Mouse (Mus musculus): Measurements from ENCODE around the gene Gch1.
"Not testable (repeated sequence)": the region's sequence is repeated elsewhere in the genome, so short reads cannot be mapped to it uniquely, and the experiment has no call there.

Gch1 gene

DNA sequence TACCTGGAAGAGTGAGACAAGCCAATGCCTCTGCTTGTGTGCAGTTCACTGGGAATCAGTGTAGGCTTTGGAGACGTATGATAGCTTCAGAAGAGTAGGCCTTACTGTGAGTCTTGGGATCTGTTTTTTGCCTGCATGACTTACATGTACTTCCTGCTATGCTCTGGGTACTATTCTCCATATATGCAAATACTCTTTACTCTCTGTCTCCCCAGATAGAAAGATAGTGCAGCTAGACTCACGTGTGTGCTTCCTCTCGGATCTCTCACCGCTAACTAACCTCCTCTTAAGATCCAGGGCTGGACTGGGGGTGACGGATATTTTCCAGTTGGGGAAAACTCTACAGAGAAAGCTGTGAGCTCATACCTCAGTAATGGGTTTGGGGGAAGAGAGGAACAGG lies 23.5 kb downstream of the Gch1 start:
- DNase-seq (ENCODE audit: low spot score in 2 of 2): no peak

GRCm38 (mm10) chr14:47165117-47165516 lies 24.1 kb downstream of the Gch1 start:
- DNase-seq (ENCODE audit: low spot score in 2 of 2): no peak

GRCm38 (mm10) chr14:47161921-47162427 lies 27.2 kb downstream of the Gch1 start:
- DNase-seq (ENCODE audit: low spot score in 2 of 2): no peak

GRCm38 (mm10) chr14:47160051-47160640 lies 29.1 kb downstream of the Gch1 start:
- no peak for DNase-seq (ENCODE audit: low spot score in 2 of 2)

DNA sequence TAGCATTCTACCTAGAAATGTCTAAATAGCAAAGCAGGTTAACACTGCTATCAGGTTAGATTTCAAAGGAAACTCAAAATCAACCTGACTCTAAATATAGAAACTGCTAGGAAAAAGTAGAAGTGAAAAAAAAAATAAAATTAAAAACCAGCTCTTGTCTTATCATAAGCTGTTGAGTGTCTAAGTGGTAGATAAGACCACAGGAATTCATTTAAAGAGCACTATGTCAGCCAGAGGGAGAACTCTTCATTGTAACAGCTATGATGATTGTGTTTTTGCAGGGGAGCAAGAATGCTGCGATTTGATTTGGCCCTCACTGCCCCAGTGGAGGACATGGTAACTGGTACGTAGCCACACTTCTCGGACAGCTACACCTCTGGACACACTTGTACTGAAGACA lies 34.9 kb downstream of the Gch1 start:
- DNase-seq (ENCODE audit: low spot score in 2 of 2): no peak

DNA sequence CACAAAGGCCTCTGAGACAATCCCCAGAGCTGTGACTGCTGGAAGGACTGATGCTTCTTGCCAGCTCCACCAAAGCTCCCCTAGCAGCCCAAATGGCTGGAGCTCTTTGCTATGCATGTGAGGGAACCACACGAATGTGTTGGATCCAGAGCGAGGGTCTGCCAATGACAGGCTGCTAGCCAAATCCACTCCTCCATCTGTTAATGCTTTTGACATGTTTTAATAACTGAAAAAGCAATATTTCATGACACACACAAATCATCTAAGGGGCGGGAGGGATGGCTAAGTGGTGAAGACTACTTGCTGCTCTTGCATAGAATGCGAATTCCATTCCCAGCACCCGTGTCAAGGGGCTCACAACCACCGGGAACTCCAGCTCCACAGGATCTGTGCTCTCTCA lies 37.9 kb downstream of the Gch1 start:
- peak in 1 of 2 experiments; percentile 2 for DNase-seq (ENCODE audit: low spot score in 2 of 2)

- peak in 1 of 2 experiments; percentile 6 for DNase-seq (ENCODE audit: low spot score in 2 of 2)
Observed at GRCm38 (mm10) chr14:47144326-47144725, 44.9 kb downstream of the Gch1 start.

- peak in 1 of 2 experiments; percentile 5 for DNase-seq (ENCODE audit: low spot score in 2 of 2)
Observed at GRCm38 (mm10) chr14:47138853-47139252, 50.4 kb downstream of the Gch1 start.

GRCm38 (mm10) chr14:47136637-47137036 lies 52.6 kb downstream of the Gch1 start:
- DNase-seq (ENCODE audit: low spot score in 2 of 2): peak in 1 of 2 experiments; percentile 8

GRCm38 (mm10) chr14:47133948-47134347 lies 55.3 kb downstream of the Gch1 start:
- peak in 1 of 2 experiments; percentile 8 for DNase-seq (ENCODE audit: low spot score in 2 of 2)

DNA sequence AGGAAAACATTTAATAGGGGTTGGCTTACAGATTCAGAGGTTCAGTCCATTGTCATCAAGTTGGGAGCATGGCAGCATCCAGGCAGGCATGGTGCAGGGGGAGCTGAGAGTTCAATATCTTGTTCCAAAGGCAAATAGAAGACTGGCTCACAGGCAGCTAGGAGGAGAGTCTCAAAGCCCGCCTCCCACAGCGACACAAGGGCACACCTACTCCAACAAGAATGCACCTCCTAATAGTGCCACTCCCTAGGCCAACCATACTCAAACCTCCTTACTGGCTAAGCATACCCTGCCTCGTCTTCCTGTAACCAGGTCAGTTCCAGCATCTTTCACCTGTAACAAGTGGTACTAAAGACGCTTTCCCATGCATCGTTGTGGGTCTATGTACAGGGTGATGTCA lies 61.2 kb downstream of the Gch1 start:
- no peak for DNase-seq (ENCODE audit: low spot score in 2 of 2)

- DNase-seq (ENCODE audit: low spot score in 2 of 2): no peak
Observed at GRCm38 (mm10) chr14:47117522-47117921, 71.7 kb downstream of the Gch1 start.

- peak; percentile 48 to 74 for DNase-seq (ENCODE audit: low spot score in 2 of 2)
Observed at GRCm38 (mm10) chr14:47116062-47116762, 73.0 kb downstream of the Gch1 start.

DNA sequence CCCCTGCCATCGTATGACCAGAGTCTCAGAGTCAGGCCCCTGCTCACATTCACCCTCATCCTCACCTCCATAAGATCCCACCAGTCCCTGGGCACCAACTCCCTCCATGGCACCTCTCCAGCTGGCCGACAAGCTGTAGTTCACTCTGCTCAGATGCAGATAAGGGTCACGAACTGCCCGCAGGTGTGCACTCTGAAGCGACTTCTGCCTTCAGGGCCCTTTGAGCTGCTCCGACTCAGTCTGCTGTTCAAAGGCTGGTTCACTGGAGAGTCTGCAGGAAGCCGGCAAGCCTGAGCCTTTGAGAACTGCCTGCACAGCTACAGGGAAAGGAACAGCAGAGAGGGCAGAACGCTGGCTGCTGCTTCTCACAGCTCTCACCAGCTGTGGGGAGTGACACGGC lies 74.1 kb downstream of the Gch1 start:
- DNase-seq (ENCODE audit: low spot score in 2 of 2): peak; percentile 48 to 49

DNA sequence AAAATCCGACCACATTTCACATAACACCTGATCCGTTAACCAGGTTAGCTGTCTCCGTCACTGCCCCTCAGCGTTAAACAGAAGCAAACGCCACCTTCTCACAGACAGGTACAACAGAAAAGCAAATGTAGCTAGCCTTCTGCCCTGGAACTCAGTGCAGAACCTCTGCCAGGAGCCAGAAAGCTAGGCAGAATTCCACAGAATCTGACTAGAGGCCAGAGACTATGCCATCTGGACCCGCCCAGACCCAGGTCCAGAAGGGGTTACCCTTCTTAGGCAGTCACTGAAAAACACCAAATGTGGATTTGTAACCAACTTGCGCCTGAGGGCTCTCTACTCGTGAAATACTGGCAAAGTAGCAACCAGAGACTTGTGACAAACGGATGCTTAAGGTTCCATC lies 77.9 kb downstream of the Gch1 start:
- DNase-seq (ENCODE audit: low spot score in 2 of 2): no peak

DNA sequence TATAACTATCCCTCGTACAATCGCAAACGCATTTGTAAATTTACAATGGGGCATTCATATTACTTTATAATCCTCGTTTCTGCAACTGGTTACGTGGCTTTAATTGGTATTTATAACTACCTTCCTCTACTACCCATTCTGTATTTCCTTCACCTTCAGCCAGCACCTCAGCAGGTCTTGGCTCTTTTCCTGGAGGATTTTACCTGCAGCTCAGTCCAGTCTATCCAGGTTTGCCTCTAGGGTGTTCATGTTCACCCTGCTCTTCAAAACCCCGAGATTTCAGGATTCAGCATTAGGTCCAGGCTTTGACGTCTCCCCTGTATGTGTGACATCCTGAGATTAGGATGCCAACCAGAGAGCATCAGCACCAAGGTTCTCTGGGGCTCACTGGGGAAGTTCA lies 78.8 kb downstream of the Gch1 start:
- DNase-seq (ENCODE audit: low spot score in 2 of 2): not testable (repeated sequence)

- DNase-seq (ENCODE audit: low spot score in 2 of 2): no peak
Observed at GRCm38 (mm10) chr14:47107461-47107860, 81.8 kb downstream of the Gch1 start.

- DNase-seq (ENCODE audit: low spot score in 2 of 2): no peak
Observed at GRCm38 (mm10) chr14:47105755-47106154, 83.5 kb downstream of the Gch1 start.

GRCm38 (mm10) chr14:47105174-47105557 lies 84.0 kb downstream of the Gch1 start:
- DNase-seq (ENCODE audit: low spot score in 2 of 2): no peak

DNA sequence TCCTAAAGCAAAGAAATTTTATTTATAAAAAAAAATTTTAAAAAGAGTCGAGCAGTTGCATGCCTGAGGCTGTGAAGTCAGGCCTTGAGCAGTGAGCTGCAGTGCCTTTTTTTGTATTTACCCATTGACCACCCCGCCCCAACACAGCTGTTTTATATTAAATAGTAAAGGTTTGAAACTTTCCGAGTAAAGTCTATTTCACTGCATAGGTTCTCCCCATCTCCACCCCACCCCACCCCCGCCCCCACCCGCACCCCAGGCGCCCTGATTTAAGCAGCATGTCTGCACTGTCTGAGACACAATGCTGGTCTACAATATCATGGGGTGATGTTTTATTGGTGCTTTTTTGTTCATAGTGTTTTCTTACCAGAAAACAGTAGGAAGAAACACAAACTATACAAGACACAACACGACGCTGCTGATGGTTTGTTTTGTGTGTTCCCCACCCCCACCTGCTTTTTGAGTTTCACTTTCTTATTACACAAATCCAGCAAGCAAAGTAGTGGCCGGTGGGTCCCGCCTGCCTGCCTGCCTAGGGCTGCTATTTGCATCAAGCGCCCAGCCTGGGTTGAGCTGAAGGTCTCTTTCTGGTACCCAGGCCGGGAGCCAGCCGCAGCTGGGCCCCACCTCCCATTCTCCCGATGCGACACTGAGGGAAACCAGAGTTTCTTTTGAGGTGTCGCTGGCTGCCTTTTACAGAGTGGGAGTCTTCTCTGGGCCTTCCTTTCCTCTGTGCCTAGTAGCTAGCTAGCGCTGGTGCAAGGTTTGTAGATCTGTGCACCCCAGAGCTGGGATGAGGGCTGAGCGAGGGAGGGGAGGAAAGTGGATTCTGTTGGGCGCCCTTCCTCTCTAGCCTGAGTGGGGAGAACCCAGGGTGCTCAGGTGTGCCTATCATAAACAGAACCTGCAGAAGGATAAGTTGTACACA lies 84.7 kb downstream of the Gch1 start:
- no peak for DNase-seq (ENCODE audit: low spot score in 2 of 2)

Measured in spleen, postnatal 10 days (tissue).